Mouse (Mus musculus): ENCODE data around the gene Rbm3. TPM values are rescaled to one million over a fixed set of nuclear protein-coding genes. Genes with fewer than 3 reads are reported as not detected.

Rbm3 gene
- 100 to 1,000 TPM; 359 to 459 TPM for total RNA-seq (2021)
- long read RNA-seq, experiment 1, transcript Rbm3-206 (7 exons, 1,338 nt), result major isoform, 173 of 403 reads
- long read RNA-seq, experiment 1, transcript Rbm3-202 (7 exons, 1,183 nt), result minor isoform, 54 of 403 reads
- long read RNA-seq, experiment 1, transcript Rbm3-203 (7 exons, 1,225 nt), result minor isoform, 114 of 403 reads
- long read RNA-seq, experiment 1, transcript Rbm3-204 (7 exons, 1,152 nt), result minor isoform, 41 of 403 reads
- long read RNA-seq, experiment 1, partial matches to known transcripts, result 10 of 403 reads
- long read RNA-seq, experiment 1, other reads (novel, unspliced or antisense), result 8 of 403 reads
- long read RNA-seq, experiment 2, transcript Rbm3-206 (7 exons, 1,338 nt), result major isoform, 109 of 284 reads
- long read RNA-seq, experiment 2, transcript Rbm3-204 (7 exons, 1,152 nt), result minor isoform, 30 of 284 reads
- long read RNA-seq, experiment 2, transcript Rbm3-203 (7 exons, 1,225 nt), result minor isoform, 91 of 284 reads
- long read RNA-seq, experiment 2, transcript Rbm3-202 (7 exons, 1,183 nt), result minor isoform, 45 of 284 reads
- long read RNA-seq, experiment 2, partial matches to known transcripts, result 6 of 284 reads
- long read RNA-seq, experiment 2, other reads (novel, unspliced or antisense), result 3 of 284 reads

DNA sequence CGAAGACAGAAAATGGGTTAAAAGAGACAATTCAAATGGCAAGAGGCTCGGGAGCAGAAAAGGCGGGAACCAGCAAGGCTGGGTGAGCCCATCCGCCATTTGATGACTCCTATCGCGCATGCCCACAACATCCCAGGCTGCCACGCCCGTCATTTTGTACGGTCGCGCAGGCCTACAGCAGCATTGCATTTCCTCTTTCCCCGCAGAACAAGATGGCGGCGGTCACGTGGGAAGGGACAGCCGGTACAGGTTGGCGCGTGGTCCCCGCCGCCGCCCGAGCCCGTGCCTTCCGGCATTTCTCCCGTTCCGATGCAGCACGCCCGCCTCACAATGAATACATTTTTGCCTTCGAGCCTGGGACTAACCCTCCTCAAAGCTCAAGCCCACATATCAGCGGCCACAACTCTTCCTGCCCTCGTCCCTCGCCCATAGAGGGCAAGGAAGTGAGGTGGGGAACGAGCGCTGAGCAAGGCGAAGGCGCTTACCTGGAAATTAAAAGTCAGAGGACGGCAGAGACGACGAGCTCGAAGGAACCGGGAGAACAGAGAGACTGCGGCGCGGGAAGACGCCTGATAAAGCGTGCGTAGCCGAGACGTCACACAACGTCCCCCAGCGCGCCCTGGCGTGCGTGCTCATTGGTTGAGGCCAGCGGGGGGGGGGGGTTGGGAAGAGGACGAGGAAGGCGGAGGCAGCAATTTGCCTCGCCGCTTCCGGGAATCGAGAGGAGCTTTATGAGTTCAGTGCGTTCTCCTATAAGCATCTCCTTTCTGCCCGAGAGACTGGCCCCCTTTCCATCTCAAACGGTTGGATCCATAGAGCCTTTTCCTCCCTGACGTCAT is at the start of gene Rbm3:
Gene Rbm3, minus strand, starts transcription at position 728 of the 839 bp plus-strand sequence.
- peak; percentile 68 to 82 for DNase-seq (ENCODE audit: low spot score in 2 of 2)

DNA sequence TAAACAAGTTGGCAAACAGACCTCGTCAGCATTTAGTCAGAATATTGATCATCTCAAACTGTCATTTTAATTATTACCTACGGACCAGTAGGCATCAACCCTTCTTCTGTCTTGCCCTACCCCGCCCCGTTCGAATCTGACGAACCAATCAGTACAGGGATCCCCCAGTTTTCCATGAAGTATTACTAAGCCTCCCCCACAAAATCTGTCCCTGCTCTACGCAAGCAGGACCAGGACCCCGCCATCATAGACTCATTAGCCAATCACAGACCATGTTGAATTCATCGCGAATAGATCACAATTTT is 47.7 kb upstream of the Rbm3 start, which contains the start of gene Ebp:
Gene Ebp, minus strand, starts transcription at position 94 of the 305 bp plus-strand sequence.
- DNase-seq (ENCODE audit: low spot score in 2 of 2), result no peak

DNA sequence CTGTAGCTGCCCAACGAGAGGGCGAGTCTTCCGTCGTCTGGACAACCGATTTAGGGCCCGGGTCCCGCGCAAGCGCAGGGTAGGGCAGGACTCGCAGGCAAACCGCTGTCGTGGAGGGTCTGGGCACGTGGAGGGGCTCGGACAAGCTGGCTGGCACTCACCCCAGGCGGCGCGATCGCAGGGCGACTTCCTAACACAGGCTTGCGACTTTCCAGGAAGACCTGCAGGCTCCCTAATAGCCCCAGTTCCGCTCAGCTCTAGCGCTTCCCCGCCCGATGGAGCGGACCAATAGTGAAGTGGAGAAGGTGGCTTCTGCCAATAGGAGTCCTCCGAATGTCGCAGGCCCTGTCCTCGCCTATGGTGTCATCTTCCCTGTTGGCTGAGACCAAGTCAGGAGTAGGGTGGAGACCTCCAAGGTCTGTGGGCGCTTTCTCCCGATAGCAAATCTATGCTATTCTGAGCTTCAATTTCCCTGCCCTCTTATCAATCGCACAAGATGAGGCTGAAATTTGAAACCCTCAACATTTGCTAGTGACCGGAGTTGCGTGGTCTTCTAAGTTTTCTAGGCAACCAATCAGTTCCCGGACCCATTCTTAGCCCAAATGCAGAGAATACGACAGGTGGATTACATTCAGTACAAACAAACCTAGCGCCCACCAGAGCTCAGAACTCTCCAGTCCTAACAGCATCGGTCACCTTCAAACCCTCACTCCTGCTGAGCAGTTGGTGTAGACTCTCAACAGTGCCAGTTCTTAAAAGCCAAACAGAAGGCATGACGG is 47.1 kb upstream of the Rbm3 start:
- peak; percentile 32 to 67 for DNase-seq (ENCODE audit: low spot score in 2 of 2)

- DNase-seq (ENCODE audit: low spot score in 2 of 2), result peak in 1 of 2 experiments; percentile 16
Observed at GRCm38 (mm10) chrX:8192126-8192639, 46.5 kb upstream of the Rbm3 start.

GRCm38 (mm10) chrX:8182871-8183540 is 37.3 kb upstream of the Rbm3 start:
- no peak for DNase-seq (ENCODE audit: low spot score in 2 of 2)

DNA sequence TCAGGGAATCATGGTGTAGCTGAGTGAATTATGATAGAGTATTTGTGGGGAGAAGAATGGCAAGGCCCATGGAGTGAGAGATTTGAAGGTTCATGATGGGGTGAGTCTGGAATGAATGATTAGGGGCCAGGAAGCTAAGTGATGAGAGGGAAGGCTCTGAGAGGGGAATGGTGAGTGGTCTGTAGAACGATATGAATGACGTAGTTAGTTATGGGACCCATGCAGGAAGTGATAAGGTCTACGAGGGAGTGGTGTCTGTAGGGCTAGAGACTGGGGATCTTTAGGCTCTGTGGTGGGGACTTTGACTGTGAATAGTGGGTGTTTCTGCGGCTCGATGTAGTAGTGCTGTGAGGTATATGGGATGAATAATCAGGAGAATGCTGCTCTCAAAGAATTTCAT is 34.0 kb upstream of the Rbm3 start:
- DNase-seq (ENCODE audit: low spot score in 2 of 2), result no peak

DNA sequence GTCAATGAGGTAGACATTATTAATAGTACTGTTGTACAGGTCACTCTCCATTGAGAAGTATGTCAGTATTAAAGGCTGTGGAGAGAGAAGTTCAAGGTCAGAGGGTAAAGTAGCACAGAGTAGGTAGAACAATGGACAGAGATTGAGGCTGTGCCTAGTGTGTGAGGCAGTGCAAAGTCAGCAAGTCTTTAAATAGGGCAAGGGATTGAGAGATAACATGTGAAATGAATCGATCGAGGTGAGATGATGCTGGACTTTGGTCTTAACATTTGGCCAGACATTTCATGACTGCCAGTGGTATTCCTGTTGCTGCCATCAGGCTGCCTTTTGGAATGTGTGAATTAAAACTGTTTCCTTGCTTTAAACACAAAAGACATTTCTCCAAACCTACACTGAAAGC is 33.2 kb upstream of the Rbm3 start:
- DNase-seq (ENCODE audit: low spot score in 2 of 2), result no peak

DNA sequence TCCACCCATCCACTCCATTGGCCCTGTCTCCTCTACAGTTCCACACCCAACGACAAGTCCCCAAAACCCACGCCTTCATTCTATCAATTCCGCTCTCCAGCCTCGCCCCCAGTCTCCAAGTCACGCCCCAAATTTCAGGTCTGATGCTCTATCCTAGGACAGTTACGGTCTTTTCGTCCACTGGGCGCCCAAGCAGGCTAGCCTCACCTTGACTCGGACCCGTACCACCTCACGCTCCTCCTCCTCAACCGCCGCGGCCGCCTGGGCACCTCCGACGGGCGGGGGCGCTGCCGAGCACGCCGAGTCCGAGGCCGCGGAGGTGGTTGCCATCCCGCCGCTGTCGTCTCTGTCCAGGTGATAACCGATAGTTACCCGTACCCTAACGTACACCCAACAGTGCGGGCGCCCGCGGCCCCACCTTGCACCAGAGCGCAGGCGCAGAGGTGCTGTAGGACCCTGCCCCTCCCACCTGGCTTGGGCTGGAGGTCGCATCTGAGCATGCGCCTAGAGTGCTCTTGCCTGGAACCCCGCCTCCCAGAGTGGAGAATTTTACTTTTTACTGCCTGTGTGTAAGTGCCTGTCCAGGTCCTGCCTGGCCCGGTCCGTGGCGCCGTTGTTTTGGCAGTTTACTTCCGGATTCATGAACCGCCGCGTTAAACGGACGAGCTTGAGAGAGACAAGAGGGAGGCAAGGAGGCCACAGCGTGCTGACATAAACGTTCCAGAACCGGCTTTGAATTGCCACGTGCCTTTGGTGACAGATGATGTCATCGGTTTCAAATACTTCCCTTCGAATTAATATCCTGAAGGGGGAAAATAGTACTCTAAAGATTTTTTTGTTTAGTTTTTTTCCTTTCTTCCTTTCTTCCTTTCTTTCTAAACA is 30.1 kb upstream of the Rbm3 start, which contains the start of gene Tbc1d25:
Gene Tbc1d25, minus strand, starts transcription at position 678 of the 882 bp plus-strand sequence.
- peak; percentile 45 to 80 for DNase-seq (ENCODE audit: low spot score in 2 of 2)

DNA sequence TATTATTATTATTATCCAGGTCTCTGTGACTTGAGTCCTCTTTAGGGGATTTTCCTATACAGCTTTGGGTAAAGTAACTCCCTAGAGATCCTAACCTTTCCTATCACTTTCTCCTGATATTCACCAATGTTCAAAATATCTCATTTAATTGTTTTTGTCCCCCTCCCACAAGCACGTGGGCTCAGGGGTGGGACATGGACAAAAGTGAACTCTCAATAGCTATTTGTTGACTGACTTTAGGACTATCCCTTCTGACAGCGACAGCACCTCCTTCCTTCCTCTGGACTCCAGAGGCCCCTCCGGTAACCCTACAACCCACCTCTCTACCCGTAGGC is 29.5 kb upstream of the Rbm3 start:
- no peak for DNase-seq (ENCODE audit: low spot score in 2 of 2)

DNA sequence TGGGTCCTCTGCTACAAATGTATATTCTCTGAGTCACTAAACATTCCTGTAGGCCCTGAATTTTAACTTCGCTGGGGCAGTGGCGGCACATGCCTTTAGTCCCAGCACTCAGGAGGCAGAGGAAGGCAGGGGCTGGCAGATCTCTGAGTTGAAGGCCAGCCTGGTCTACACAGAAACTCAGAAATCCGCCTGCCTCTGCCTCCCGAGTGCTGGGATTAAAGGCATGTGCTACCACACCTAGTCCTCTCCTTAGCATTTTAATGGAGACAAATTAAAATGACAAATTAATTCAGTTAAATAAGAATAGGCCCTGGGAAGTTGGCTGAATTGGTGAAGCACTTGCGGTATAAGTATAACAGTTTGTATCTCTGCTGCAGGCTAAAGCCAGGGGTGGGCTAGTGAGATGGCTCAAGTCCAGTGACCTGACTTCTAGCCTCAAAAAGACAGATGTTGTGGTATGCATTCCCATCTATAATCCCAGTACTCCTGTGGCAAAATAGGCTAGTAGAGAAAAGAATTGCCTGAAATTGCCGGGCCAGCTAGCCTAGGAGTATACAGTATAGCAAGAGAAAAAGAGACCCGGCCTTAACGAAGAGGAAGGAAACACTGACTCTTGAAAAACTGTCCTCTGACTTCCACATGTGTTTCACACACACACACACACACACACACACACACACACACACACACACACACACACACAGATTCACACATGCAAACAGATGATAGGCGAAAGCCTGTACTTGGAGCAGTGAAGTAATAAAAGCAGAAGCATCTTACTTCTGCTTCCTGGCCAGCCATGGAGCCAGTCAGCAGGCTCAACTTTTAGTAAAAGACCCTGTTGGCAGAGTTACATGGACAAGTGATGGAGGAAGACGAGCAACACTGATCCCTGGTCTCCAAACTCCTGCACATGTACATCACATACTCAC is 22.3 kb upstream of the Rbm3 start:
- no peak for DNase-seq (ENCODE audit: low spot score in 2 of 2)

- DNase-seq (ENCODE audit: low spot score in 2 of 2), result no peak
Observed at GRCm38 (mm10) chrX:8164471-8164870, 18.8 kb upstream of the Rbm3 start.

DNA sequence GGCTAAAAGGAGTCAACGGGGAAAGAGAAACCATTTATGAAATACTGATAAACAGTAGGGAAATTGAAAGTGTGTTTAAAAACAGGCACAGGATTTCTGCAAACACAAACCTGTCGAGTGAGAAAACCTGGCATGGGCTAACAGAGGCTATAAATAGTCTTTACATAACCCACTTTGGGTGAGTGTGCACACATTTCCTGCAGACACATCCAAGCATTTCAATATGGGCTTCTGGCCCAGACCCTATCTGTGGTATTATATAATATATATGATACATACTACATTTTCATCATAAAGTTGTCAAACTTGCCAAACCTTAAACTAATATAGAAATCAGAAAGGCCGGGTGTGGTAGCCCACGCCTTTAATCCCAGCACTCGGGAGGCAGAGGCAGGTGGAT is 17.4 kb upstream of the Rbm3 start:
- no peak for DNase-seq (ENCODE audit: low spot score in 2 of 2)

DNA sequence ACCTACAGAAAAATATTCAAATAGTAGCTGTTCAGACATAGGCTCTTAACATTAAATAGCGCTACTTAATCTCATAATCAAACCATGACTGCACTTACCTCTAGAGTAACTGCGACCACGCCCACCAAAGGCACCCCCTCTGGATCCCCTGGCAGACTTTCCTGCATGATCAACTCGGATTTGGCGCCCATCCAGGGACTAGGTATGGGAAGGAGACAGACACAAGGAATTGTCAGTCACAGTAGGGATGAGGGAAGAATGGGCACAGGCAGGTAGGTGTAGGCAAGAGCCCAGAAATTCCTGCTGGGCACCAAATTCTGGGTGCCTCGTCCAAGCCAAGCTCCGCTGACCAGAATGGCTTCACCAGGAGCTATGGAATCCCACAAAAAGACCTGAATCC is 1.9 kb downstream of the Rbm3 start:
- no peak for DNase-seq (ENCODE audit: low spot score in 2 of 2)

- DNase-seq (ENCODE audit: low spot score in 2 of 2), result no peak
Observed at GRCm38 (mm10) chrX:8142948-8143347, 2.7 kb downstream of the Rbm3 start.

DNA sequence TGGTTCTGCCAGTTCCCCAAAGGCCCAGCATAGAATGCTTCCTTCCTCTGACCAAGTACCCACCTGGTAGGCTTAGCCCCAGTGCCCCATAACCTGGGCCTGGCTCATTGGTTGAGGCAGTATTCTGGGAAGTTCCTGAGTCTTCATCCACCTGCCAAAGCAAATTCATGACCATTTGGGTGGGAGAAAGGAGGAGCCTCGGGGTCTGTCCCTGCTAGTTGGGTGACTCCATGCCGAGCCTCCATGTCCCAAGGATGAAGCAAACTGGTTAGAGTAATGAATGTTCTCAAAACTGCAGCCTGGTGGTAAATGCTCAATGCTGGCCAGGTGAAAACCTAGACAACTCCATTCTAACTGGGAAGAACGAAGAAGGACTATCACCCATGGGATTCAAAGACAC is 4.6 kb downstream of the Rbm3 start:
- DNase-seq (ENCODE audit: low spot score in 2 of 2), result no peak

GRCm38 (mm10) chrX:8140446-8140845 is 5.2 kb downstream of the Rbm3 start:
- no peak for DNase-seq (ENCODE audit: low spot score in 2 of 2)

DNA sequence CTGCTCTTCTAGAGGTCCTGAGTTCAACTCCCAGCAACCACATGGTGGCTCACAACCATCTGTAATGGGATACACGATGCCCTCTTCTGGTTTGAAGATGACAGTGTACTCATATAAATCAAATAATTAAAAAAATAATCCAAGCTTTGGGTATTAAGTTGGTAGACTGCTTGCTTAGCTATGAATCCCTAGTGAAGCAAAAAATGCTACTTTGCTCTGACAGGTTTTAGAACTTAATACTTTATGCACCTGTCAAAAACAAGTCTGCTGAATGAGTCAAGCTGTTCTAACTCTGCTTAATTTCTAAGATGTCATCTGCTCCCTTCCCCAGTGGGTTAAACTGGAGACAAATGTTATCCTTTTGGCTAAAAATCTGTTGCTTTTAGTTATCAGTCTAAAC is 6.2 kb downstream of the Rbm3 start:
- no peak for DNase-seq (ENCODE audit: low spot score in 2 of 2)

DNA sequence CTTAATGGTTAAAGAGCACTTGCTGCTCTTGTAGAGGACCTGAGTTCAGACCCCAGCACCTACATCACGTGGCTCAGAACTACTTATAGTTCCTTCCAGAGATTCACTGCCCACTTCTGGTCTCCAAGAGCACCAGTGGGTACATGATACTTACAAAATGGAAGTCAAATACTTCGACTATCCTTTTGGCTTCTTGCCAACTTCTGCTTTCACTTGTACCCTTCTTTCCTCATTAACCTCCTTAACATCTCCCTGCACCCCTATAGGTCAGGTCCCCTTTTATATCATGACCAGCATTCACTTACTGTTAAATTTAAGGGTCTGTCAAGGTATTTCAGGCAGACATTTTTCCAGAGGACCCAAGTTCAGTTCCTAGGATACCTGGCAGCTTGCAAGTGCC is 9.8 kb downstream of the Rbm3 start:
- DNase-seq (ENCODE audit: low spot score in 2 of 2), result no peak

All from gastrocnemius, postnatal 4 days (tissue).